Mouse (Mus musculus) lung, adult 18-20 months (tissue): ENCODE measurements around the gene Vegfa.

ENCODE experiments used
- DNase-seq, 2 experiments: peaks; one replicate each; pipeline ENCODE4 v3.0.0; 2022; ENCODE audit warnings: mixed read lengths in 2 of 2

The Vegfa gene

DNA sequence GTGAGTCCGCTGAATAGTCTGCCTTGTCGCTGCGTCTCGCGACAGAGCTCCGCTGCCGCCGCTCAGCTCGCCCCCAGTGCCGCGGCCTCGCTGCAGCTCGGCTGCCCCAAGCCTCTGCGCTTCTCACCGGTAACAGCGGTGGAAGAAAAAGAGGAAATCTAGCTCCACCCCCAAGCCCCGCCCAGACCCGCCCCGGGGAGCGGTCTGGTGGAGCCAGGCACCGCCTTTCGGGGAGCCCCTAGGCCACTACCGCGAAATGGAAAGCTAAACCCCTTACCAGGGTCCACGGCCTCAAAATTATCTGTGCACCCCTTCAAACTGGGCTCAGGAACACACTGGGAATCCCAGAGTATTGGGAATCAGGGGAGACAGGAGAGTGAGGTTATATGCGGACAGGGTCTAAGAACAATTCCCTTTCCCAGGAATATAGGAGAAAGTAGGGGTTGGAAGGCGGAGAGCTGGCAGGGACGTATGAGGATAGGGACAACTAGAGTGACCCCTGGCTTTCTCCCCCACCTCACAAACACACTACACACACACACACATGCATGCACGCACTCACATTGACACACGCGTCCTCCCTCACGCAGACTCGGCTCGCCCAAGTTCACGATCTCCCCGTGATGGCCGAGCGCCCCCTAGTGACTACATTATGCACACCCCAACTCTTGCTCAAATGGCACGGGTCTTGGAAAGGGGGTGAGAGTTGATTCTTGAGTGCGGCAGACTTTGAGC lies at the start of gene Vegfa:
Vegfa (minus strand) TSS at position 113 of the 735 bp plus-strand sequence.
- peak; percentile 94 to 96 for DNase-seq

DNA sequence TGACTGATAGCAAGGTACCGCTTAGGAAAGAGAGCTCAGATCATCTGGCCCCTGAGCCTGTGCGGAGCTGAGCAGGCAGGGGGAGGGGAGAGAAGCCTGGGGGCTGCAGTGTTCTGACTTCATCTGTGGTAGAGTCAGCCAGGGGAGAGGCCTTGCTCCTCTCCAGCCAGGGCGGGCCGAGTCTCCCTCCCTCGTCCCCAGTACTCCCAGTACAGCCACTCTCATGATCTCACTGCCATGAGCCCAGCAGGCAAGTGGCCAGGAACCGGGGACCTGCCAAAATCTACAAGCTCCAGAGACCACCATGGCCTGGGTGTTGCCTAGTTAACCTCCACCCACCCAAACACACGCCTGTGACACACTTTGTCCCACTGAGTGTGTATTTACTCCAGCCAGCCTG lies 49.5 kb upstream of the Vegfa start:
- DNase-seq, result peak; percentile 60 to 72

DNA sequence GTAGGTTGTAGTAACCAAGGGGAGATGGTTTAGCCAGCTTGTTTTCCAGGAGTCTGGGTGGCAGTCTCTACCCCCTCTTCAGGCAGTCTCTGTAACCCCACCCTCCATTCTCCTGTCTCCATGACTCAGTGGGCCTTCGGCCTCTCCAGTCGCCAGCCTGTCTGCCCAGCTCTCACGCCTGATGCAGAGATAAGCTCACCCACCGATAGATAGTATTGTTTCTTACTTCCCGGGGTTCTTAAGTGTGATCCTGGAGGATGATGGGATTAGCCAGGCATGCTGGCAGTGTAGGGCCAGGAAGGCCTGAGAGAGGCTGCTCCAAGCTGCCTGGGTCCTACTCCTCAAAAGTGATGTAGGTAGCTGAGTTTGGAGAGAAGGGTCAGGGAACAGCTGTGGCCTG lies 48.9 kb upstream of the Vegfa start:
- DNase-seq, result peak; percentile 49 to 61

DNA sequence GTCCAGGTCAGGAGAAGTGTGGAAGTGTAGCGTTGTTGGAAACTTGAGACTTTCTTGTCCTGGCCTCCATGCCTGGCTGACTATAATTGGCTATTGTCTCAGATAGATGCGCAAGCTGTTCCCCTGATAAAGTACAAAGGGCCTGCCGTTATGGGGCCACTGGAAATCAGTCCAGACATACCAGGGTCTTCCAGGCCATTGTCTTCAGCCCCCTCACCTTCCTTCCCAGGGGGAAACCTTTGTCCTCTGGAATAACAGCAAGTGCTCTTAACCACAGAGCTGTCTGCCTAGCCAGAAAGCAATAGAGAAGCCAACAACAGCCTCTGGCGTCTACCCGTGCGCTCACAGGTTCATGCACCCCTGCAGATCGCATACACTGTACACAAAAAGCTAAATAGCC lies 48.2 kb upstream of the Vegfa start:
- DNase-seq, result no peak

DNA sequence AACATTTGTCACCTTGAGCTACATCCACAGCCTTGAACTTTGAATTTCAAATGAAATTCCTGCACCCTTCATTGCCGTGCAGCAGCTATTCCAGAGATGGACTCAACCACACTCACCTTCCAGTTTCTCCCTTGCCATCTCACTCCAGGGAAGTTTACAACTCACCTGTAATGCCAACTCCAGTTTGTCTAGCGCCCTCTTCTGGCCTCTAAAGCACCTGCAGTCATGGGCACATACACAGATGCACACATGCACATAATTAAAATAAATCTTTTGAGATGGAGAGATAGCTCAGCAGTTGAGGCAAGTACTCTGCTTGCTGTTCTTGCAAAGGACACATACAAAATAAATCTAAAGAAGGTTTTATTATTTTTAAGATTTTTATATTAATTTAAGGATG lies 46.9 kb upstream of the Vegfa start:
- DNase-seq, result no peak

DNA sequence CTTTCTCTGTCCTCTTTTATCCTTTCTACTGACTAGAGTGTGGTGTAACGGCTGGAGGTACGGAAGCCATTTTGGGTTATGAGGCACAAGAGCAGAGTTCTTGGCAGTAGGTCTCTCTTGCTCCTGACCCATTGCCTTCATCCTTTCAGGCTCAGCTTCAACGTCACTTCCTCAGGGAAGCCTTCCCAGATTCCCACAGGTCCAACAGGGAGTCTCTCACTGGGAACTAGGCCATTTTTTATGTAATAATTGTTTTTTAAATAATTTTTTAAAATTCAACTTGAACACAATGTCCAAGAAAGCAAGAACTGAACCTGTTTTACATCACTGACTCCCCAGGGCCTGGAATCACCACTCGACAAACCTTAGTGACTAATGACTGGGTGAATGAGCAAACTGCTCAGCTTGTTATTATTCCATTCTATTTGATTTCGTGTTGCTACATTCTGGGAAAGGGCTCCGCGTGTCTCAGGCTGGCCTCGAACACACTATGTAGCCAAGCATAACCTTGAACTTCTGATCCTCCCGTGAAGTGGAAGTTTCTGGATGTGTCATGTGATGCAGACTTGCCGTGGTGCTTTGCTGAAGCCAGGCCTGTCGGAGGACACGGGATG lies 45.9 kb upstream of the Vegfa start:
- no peak for DNase-seq

DNA sequence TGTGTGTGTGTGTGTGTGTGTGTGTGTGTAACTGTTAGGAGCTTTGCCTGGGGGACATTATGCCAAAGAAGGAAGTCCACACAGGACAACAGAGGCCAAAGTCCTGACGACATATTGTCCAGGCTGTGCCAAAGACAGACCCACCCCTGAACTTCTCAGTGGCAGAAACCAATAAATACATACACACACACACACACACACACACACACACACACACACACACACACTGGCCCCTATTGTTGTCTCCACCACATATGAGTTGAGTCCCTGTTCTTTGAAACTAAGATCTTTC lies 44.0 kb upstream of the Vegfa start:
- DNase-seq, result no peak

DNA sequence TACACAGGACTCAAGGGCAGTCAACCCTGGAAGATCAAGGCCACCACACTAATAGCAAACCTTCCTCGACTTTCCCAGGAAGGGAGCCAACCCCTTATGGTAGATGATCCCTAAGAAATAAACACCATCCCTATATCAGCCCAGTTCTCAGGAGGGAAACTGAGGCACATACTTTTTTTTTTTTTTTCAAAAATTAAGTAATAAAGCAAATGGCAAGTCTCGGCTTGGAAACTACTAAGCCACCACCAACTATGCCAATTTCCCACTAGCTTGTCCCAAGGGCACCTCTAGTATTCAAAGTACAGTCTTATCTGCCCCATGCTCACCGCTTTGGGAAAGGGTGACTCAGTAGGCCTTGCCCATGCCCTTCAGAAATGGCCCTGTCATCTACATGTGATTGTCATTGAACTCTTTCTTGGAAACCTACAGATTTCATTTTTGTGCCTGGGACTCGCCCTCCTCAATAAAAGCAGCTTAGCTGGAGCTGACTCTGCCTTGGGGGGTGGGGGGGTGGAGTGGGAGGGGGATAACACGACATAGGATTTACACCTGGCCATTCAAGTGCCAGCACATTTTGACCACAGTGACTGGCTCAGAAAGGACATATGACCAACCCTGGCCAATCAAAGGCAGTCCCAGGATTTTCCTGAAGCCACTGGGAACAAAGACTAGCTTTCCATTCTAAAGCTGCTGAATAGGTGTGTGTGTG lies 43.5 kb upstream of the Vegfa start:
- DNase-seq, result no peak

DNA sequence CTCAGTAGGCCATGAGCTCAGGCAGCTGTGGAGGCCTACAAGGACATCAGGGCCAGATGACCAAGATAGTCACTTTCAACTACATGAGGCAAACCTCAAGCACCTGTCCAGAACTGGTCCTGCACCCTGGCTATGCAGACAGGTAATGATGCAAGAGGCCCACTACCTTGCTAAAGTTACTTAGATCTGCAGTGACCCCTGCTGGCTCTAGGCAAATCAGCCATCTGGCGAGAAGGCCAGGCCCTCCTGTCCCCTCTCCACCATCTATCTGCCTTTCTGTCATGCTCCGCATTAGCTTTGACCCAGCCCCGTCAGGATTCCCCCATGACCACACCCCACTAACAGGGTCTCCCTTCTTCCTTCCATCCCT lies 42.9 kb upstream of the Vegfa start:
- DNase-seq, result peak; percentile 73 to 83

DNA sequence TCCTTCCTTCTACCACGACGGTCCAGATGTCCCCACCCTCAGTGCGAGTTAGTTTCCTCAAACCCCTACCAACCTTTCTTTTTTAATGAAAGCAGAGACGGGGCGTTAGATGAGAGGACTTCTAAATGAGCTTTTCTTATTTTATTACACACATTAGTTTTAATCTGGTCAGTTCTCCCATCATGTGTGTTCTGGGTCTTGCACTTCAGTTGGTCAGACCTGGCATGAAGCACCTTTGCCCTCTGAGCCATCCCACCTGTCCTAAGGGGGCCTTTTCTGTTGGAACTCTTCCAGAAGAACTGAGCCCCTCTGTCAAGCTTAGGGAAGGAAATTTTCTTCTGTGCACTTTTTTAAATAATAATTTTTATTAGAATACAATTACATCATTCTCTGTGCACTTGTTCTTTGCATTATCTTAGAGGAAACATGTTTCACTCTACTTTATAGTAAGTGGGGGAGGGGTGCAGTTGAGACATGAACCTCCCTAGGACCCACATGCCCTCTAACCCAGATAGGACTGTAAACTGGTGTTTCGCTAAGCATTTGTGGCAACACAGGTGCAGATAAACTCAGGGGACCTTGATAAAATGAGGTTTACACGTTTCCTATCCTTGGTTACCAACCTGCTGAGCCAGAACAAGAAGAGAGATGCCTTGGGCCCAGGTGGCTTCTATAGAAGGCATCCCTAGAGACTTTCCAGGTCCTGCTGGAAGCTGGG lies 42.4 kb upstream of the Vegfa start:
- DNase-seq, result no peak

DNA sequence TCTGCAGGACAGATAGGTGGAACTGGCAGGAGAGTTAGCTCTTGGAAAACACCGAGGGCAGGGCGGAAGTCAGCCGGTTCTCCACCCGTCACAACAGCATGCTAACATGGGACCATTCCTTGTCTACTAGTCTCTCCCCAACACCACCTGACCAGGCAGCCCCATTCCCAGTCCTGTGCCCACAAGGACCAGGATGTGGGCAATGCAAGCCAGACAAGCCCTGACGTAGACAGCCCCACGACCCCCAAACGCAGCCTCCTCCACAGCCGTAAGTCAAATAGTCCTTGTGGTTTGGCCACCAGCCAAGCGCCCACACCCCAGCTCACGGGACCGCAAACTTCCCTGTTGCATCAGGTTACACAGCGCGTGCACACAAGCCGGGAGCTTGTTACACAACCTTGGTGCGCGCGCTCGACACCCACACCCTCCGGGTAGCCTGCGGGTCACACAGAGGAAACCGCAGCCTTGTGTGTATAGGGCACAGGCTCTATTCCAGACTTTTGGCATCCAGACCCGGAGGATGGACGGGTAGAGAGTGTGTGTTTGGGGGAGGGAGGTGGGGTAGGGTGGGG lies 41.6 kb upstream of the Vegfa start:
- peak; percentile 94 to 96 for DNase-seq

DNA sequence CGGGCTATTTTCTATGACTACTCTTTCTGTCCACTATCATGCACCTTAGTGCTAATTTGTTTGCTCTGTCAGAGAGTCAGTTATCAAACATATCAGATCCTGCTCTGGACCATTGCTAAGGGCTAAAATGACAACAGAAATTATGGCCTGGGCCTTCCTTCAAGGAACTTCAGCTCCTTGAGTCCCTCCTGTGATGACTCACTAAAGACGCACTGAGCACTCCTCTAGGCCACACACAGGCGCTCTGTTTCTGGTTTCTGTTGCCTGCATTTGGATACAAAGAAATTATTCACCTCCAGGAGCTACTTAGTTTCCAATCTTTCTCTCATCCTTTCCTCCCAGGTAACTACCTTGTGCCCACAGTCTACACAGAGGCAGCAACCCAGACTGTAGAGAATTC lies 39.4 kb upstream of the Vegfa start:
- no peak for DNase-seq

DNA sequence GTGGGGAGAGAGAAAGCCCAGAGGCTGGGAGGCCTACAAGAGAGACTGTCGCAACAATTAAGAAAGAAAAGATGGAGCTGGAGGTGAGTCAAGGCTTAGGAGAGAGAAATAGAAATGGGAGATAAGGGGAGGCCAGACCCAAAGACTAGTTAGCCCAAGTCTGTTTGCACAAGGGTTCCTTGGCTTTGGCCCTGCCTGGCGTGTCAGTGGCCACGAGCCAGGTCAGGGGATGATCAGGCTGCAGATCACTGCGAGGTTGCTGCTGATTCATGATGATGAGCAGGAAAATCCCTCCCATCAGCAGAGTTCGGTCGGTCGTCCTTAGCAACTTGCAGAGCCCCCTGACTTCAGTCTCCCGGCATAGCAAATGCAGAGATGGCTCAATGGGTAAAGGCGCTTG lies 37.9 kb upstream of the Vegfa start:
- no peak for DNase-seq

DNA sequence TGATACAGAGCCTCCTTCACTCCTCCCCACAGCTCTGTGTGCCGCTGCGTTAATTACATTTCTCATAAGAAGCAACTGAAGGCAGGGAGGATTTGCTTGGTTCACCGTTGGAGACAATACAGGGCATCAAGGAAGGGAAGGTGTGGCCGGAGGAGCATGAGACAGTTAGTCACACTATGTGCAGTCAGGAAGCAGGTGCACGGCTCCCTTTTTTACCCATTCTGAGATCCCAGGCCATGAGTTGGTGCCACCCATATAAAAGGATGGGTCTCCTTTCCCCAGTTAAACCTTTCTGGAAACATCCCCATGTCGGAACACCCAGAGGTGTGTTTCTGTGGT lies 31.8 kb upstream of the Vegfa start:
- DNase-seq, result no peak

DNA sequence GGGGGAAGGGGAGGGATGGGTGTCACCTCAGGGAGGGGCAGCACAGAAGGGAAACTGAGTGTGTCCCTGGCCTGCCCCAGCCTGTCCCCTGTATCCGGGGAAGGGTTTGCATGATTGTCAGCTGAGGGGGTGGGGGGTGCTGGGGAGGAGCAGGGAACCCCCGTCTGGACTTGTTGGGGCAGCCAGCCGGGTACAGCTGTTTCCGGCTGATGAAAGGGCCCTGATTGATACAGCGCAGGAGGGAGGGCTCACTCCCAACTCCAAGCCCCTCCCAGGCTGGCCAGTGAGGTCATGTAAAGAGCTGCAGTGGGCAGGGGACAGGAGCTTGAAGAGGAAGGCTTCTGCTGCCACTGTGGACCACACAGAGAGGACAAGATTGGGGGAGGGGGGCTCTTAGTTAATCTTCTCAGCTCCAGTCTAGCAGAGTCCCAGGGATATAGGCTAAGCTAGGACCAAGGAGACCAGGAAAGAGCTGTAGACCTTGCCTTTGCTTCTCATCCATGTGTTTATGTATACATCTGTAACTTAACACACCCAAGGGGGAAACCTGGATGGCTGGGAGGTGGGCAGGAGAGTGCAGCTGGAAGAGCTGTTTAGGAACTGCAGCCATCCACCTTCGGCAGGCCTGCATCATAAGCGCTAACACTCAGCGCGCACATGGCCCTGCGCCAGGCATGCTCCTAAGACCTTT lies 31.3 kb upstream of the Vegfa start:
- DNase-seq, result peak; percentile 64 to 82

DNA sequence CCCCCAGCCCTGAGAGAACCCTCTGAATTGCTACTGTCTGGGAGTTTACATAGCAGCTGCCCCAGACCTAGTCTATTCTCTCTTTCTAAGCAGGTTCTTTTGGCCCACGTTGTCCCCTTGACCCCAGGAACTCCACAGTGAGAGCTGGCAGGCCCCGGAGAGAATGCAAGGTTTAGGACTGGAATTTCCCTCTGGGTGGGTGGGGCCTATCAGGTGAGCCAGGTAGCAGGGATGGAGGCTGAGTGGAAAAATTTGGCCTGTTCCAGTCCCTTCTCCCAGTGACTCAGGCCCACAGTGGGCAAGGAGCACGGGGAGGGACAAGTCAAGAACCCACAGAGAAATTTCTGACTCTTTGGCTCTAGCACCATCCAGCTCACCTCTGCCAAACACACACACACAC lies 28.1 kb upstream of the Vegfa start:
- DNase-seq, result peak in 1 of 2 experiments; percentile 49

DNA sequence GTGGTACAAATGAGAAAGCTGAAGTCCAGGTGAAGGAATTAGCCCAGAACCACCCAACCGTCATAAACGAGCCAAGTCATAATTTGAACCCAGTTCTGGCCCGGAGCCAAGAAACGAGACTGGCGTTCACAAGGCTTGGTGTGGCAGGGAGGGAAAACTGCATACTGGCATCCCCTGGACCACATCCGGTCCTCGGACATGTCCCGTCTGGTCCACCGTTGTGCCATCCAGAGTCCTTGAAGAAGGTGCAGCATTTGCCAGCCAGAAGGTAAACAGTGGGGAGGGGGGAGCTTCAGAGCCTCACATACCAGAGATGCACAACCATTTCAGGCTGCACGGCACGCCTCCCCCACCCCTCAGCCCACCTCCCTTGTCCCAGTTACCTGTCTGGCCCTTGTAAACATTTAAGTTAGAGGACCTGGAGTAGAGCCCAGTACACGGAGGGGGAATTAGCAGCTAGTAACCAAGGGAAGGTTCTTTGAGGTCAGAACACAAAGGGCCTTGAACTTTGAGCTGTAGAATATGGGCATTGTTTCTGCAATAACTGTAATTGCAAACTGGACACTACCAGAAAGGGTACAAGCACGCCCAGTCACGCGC lies 27.2 kb upstream of the Vegfa start:
- peak; percentile 51 to 78 for DNase-seq

DNA sequence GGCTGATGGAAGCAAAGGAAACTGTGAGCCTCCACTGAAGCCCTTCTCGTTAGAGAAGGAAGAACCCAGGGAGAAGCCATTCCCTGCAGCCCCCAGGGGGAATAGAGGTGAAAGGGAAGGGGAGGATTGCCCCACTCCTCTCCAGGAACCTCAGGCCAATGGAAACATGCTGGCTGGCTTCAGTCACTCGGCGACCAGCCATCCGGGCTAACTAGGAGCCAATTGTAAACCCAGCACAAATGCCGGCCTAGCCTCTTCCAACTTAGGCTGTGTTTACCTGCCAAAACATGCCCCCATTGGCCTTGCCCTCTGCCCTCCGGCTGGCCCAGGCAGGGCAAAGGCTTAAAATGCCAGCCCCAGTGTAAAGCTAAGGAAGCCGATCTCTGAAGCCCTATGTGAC lies 24.1 kb upstream of the Vegfa start:
- DNase-seq, result peak in 1 of 2 experiments; percentile 55

DNA sequence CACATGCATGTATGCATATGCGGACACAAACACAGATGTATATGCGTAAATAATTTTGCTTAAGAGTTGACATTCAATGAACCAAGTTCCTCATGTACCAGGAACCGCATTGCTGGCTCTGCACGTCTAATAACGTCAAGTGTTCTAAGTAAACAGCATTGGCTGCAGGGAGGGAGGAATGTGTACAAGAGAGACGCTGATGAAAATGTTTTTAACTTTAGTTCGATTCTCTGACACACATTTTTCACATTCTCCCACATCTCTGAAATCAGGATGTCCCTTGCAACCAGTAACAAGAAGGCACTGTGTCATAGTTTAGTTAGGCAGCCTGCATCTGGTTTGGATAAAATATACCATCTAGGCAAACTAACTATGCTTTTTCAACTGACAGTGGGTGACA lies 23.6 kb upstream of the Vegfa start:
- DNase-seq, result peak in 1 of 2 experiments; percentile 38

DNA sequence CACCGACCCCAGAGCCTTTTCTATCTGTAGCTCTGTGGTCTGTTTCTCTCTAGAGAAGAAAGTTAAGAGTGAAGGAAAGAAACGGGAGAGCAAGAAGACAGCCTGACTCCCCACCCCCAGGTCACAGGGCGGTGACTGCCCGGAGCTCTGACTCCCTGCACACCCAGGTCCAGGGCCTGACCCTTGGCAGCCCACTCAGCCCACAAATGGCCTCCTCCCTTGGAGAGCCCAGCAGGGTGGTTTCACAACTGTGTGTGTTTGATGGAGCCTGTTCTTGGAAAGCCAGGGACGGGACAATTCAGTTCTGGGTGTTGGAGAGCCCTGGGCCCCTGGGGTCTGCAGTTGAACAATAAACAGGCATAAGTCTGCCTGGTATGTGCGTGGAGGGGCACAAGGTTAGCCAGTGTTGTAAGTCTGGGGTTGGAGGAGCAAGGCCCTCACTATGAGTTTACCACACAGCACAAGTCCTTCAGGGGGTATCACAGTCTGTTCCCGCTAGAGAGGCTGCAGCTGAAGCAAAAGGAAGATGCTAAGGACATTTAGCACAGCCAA lies 21.2 kb upstream of the Vegfa start:
- DNase-seq, result peak; percentile 69 to 75

DNA sequence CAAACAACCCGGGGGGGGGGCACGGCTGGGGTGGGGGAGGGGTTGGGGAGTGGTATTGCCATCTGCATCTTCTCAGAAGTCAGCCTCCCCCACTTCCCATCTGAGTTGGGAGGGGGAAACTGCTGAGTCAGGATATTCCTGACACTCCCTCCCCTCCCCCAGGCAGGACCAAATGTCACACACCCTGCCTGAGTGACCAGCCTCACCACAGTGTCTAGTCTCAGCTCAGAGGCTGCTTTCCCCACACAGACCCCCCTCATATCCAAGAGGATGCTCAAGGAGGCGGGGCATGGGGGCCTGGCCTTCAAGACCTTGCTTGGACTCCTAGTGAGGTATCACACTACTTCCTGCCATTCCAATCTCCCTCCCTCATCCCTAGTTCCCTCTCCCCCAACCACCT lies 20.0 kb upstream of the Vegfa start:
- DNase-seq, result no peak

DNA sequence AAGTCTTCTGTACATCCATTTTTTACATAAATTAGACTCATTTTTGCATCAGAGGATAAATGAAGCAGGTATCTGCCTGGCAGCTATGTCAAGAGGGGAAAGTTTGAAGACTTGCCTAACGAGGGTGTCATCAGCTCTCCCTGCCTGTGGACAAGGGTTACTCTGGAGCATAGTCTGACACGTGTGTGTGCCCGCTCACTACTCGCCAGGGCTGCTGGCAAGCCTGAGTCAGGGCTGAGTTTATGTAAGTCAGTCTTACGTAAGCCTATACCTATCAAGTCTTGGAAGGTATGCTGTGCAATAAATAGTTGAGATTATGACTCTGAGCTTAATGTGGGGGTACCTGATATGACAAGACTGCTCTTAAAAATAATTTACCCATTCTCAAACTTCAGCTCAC lies 19.2 kb upstream of the Vegfa start:
- peak; percentile 64 to 77 for DNase-seq
